Mouse (Mus musculus) spleen, adult 2 months (tissue): Measurements from ENCODE around the gene Tspan17.

Source experiments
- CTCF ChIP-seq: fragments of 200-500 bp; IDR thresholded peaks from 2 replicates; pipeline ENCODE4 v1.5.1; 2011; ENCODE audit warnings: mild to moderate bottlenecking, inconsistent platforms; ENCODE audit not compliant: insufficient read depth, insufficient read length, insufficient replicate concordance; ENCODE audit errors: extremely low read depth
- POLR2A ChIP-seq: fragments of 200-500 bp; IDR thresholded peaks from 2 replicates; pipeline ENCODE4 v1.6.1; 2011; ENCODE audit warnings: low read depth, low read length, inconsistent platforms

GRCm38 (mm10) chr13:54803010-54803409 is 13.8 kb downstream of the Tspan17 start:
- TF ChIP-seq CTCF (no peak), POLR2A (no peak)
